Mouse (Mus musculus) gastrocnemius, postnatal 4 days (tissue): ENCODE measurements around the gene Kirrel. TPM values are rescaled to one million over a fixed set of nuclear protein-coding genes. Genes with fewer than 3 reads are reported as not detected.

Source experiments
- DNase-seq, 2 experiments: peaks; one replicate each; pipeline ENCODE4 v3.0.0; 2021 to 2022; ENCODE audit warnings: low spot score in 2 of 2, mixed read lengths in 2 of 2
- long read RNA-seq, 2 experiments: library from polyadenylated mRNA; stranded (forward); transcript quantifications; one replicate each; pipeline ENCODE4 v2.0.0; 2021
- total RNA-seq, 2 experiments: library from RNA; stranded (reverse); gene quantifications; 2 replicates each; pipeline ENCODE4 v1.2.3; 2021

Kirrel gene
- total RNA-seq, result 10 to 100 TPM; 29.1 to 30.5 TPM
- long read RNA-seq, experiment 1, full-length matches to known transcripts, result 2 of 19 reads
- long read RNA-seq, experiment 1, partial matches to known transcripts, result 2 of 19 reads
- long read RNA-seq, experiment 1, other reads (novel, unspliced or antisense), result 15 of 19 reads
- long read RNA-seq, experiment 2, full-length matches to known transcripts, result 8 of 21 reads
- long read RNA-seq, experiment 2, partial matches to known transcripts, result 1 of 21 reads
- long read RNA-seq, experiment 2, other reads (novel, unspliced or antisense), result 12 of 21 reads

DNA sequence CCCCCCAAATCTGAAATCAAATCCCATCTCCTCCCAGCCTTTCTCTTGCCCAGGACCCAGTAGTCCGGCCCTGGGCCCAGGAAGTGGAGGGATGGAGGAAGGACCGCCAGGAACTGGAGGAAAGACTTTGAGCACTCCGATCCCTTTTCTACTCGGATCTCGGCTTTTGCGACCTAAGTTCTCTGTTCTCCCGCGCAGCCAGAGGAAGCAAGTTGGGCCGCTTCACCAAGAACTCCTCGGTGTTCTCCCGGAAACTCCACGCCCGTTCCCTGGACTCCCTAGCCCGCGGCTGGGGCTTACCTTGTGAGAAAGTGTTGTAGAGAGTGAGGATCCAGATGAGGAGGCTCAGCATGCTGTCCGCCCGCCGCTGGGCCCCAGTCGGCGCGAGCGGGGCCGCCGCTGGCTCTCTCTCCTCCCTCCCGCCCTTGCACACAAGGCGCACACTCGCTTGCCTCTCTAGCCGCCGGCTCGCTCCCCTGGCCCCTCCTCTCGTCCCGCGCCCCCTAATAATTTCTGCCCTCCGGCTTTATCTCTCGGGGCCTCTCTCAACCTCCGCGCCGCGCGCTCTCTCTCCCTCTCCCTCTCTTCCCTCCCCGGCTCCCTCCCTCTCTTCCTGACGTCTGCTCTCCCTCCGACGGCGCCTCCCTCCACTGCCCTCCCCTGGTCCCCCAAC is at the start of gene Kirrel:
Gene Kirrel, minus strand, starts transcription at position 652 of the 673 bp plus-strand sequence.
- peak; percentile 80 to 87 for DNase-seq

GRCm38 (mm10) chr3:87223636-87224035 is 49.1 kb upstream of the Kirrel start:
- DNase-seq, result no peak

GRCm38 (mm10) chr3:87222346-87222745 is 47.8 kb upstream of the Kirrel start:
- DNase-seq, result no peak

GRCm38 (mm10) chr3:87215176-87215575 is 40.6 kb upstream of the Kirrel start:
- DNase-seq, result no peak

GRCm38 (mm10) chr3:87214221-87214864 is 39.8 kb upstream of the Kirrel start:
- no peak for DNase-seq

DNA sequence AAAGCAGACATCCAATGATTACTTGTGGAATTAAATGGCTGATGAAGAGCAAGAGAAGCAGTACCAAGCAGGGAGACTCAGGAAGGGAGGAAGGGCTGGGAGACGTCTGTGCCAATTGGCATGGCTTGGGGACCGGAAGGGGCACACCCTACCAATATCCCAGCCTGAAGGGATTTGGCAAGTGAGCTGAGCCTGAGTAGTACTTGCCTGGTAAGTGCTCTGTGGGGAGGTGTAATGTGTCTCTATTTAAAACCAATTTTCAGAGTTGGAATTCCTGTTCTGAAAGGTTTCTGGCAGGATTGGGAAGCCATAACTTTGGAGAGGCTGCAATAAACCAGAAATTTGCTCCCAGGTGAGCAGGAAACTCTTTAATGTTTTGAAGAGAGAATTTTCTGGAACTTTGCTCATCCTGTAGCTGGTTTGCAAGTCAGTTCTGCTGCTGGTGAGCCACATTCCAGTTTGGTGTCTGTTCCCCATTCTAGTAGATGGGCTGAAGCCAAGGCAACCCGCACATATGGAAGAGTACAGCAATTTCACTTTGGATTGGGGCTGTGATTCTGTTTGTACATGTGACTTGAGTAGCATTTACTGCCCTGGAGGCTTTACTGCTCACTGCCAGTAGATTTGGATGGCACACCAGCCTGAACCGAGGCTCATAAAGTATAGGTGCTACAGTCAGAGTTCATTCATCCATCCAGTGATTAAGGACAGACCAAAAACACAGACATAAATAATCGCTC is 32.0 kb upstream of the Kirrel start:
- no peak for DNase-seq

DNA sequence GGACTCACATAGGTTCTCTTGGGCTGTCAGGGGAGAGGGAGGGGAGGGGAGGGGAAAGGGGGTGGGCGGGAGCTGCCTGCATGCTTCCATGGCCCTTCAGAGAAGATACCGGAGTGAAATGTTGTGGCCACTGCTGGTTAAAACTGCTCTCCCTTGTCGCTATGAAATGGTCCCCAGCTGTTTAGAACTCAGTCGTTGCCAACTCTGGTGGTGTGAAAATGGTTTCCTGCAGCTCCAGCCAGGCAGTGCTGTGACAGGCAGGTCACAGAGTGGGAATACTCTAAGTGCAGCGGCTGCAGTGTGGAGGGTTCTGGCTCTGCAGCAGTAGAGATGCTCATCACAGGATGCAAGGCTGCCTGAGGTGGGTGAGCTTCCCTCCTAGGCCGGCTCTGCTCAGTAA is 22.1 kb upstream of the Kirrel start:
- no peak for DNase-seq

GRCm38 (mm10) chr3:87195041-87195440 is 20.5 kb upstream of the Kirrel start:
- no peak for DNase-seq

- DNase-seq, result no peak
These were observed 20.0 kb upstream of the Kirrel start for GRCm38 (mm10) chr3:87194591-87194990.

DNA sequence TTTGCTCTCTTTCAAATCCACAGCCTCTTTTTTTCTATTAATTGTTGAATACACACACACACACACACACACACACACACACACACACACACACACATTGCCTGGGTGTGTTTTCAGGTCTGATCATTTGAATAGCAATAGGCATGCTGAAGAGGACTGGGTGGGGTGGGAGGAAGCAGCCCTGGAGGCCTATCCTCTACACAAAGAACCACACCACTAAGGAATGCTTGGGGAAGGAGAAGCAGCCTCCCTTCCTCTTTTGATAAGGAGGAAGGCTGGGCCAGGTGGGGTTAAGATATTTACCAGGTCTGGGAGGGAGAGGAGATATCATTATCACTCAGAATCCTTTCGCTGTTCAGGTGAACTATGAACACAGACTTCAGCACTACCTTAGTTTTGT is 19.2 kb upstream of the Kirrel start:
- DNase-seq, result no peak

GRCm38 (mm10) chr3:87193352-87193751 is 18.8 kb upstream of the Kirrel start:
- DNase-seq, result no peak

DNA sequence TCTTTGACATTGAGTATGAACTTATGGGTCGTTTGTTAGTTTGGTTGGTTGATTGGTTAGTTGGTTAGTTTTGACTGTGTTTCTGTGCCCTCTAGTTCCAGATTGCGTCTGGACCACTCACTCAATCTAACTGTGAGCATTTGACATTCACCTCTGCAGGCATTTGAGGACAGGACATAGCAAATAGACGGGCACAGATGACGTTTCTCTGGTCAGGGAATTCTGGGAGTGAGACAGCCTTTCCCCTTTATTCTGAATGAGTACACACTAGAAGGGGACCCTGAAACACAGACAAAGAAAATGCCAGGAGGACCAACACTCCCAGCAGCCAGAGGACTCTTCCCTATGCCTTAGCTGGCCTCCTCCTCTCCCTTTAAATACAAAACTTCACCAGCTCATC is 2.1 kb upstream of the Kirrel start:
- no peak for DNase-seq

DNA sequence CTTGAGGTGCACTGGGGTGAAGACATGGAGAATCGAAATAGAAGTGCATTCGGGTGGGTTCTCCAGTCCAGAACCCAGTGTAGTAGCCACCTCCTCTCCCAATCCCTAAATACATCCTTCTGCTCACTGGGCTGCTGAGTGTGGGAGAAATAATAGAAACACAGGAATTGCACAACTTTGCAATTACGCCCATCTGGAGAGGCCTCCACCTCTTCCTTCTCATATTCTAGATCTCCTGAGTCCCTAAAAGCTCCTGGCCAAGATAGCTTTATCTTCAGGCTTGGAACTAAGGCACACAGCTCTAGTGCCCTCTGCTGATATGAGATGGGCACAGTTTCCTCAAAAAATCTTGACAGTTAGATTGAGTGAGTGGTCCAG is 880 bp upstream of the Kirrel start:
- DNase-seq, result no peak

GRCm38 (mm10) chr3:87174769-87175437 is 356 bp upstream of the Kirrel start:
- peak in 1 of 2 experiments; percentile 21 for DNase-seq

- DNase-seq, result peak in 1 of 2 experiments; percentile 14
These were observed 961 bp downstream of the Kirrel start for GRCm38 (mm10) chr3:87173486-87174085.

GRCm38 (mm10) chr3:87173103-87173444 is 1.5 kb downstream of the Kirrel start:
- DNase-seq, result peak in 1 of 2 experiments; percentile 9

GRCm38 (mm10) chr3:87172351-87173102 is 2.0 kb downstream of the Kirrel start:
- DNase-seq, result peak in 1 of 2 experiments; percentile 37

DNA sequence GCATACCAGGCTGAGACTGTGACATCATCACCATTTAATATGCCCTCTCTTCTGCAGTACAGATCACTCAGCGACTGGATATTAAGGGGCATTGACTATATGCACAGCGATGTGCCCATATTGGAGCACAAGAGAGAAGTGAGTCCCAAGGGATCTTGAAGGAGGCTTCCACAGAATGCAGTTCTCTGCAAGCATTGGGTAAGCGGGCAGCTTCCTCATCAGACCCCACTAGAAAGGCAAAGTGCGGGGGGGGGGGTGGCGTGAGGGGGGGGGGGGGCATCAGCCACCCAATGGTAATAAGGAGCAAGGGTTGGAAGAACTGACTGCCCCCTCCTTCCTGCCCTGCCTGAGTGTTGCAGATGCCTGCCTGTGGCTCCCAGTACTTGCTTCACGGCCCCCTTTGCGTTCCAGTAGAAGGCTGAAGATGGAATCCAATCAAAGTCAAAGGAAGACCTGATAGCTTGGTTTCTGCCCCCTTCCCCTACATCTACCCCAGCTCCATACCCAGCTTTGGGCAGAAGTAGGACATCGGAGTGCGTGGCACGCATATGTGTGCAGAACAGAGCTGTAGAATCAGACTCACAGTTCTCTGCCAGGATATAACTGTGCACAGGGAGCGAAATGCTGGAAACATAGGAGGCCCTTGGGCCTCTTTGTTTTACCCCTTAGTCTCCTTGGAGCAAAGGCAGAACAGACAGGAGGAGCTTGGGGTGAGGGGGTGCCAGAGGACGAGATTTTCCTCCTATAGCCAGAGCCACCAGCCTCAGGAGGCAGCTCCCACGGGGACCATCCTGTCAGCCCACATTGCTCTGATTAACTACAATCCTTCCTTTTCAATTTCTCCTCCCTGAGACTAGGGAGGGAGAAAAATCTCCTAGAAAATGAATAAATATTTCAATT is 3.1 kb downstream of the Kirrel start:
- DNase-seq, result peak in 1 of 2 experiments; percentile 8
